Mouse (Mus musculus) hindbrain, postnatal 0 days (tissue): ENCODE results near the gene Pde4b. TPM values are rescaled to one million over a fixed set of nuclear protein-coding genes. Genes with fewer than 3 reads are reported as not detected.

Experiments
- ATAC-seq: fragments of 200-750 bp; cut with Nextera tagmentation; 2 replicates; pipeline ENCODE4 v1.8.0; 2017; ENCODE audit warnings: mild to moderate bottlenecking, moderate TSS enrichment, moderate library complexity
- DNase-seq: peaks from one replicate; pipeline ENCODE4 v3.0.0-alpha.2; 2015; ENCODE audit warnings: low spot score
- H3K27ac ChIP-seq: fragments of 300-500 bp; sonication (generic); 2 replicates; pipeline ENCODE4 v1.5.1; 2014; ENCODE audit warnings: mild to moderate bottlenecking
- H3K27me3 ChIP-seq: fragments of 300-500 bp; sonication (generic); 2 replicates; pipeline ENCODE4 v1.6.1; 2014; ENCODE audit warnings: low read length, mixed read lengths; ENCODE audit not compliant: insufficient read depth
- H3K36me3 ChIP-seq: fragments of 300-500 bp; sonication (generic); 2 replicates; pipeline ENCODE4 v1.6.1; 2014; ENCODE audit warnings: low read length, mixed read lengths; ENCODE audit not compliant: insufficient read depth
- H3K4me1 ChIP-seq: fragments of 300-500 bp; sonication (generic); 2 replicates; pipeline ENCODE4 v1.6.1; 2014; ENCODE audit warnings: antibody characterized with exemption, low read length, mixed read lengths; ENCODE audit not compliant: insufficient read depth
- H3K4me2 ChIP-seq: fragments of 300-500 bp; sonication (generic); 2 replicates; pipeline ENCODE4 v1.6.1; 2014; ENCODE audit warnings: low read depth, mild to moderate bottlenecking, low read length, moderate library complexity, mixed read lengths
- H3K4me3 ChIP-seq: fragments of 300-500 bp; sonication (generic); 2 replicates; pipeline ENCODE4 v1.5.1; 2014; ENCODE audit warnings: low read length
- H3K9ac ChIP-seq: fragments of 300-500 bp; sonication (generic); replicated peaks from 2 replicates; pipeline ENCODE4 v1.6.1; 2014; ENCODE audit warnings: mild to moderate bottlenecking, low read length, moderate library complexity, mixed read lengths
- H3K9me3 ChIP-seq: fragments of 300-500 bp; sonication (generic); 2 replicates; pipeline ENCODE4 v1.6.1; 2016; ENCODE audit warnings: low read length, mixed read lengths
- CTCF ChIP-seq: IDR thresholded peaks from 2 replicates; pipeline ENCODE4 v1.5.1; 2016; ENCODE audit warnings: antibody characterized with exemption, control low read depth, low read depth
- WGBS: fragments of 180-500 bp; shearing (Covaris S2); extraction: QIAGEN DNeasy Blood & Tissue Kit; methylation state at CpG from one replicate; pipeline ENCODE4 v1.1.7; 2014; 5-methylcytosine and 5-hydroxymethylcytosine counted together
- polyA plus RNA-seq: library from polyadenylated mRNA; unstranded; fragments of >200 nt; fragmentation: Nextera tagmentation; extraction: Ambion mirVana; gene quantifications from 2 replicates; pipeline ENCODE4 v1.2.1, GENCODE M21; 2015
- total RNA-seq: library from RNA; depleted of rRNA; stranded (reverse); fragments of >200 nt; gene quantifications from 2 replicates; pipeline ENCODE4 v1.2.3, GENCODE M21; 2014

The Pde4b gene
- total and polyA plus RNA-seq, 2 experiments from 2014 or later, result 46.8 to 62.5 TPM

DNA sequence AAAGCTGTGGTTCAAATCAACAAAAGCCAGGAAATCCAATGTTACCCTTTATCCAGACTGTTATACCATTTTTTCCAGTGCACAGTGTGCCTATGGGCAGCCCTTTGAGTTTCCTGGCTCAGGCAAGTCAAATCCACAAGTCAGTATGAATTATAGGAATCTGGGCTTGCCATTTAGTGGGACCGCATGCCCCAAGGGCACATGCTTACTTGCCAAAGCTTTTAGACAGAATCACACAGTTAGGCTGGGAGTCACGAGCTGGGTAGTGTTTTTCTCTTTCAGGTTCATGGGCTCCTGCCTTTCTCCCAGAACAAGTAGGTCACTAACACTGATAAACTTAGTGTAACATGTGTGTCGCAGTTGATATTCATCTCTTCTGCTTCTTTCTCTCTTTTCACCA, 409.9 kb downstream of the Pde4b start:
- Histone ChIP-seq H3K4me2 (no peak overlapping the region), H3K4me3 (no peak overlapping the region), H3K36me3 (no peaks in the 10 kb centered on the region), H3K27ac (no peak overlapping the region), H3K9ac (no peak overlapping the region), H3K9me3 (no peaks in the 10 kb centered on the region), H3K27me3 (no peaks in the 10 kb centered on the region), H3K4me1 (no peaks in the 10 kb centered on the region)
- DNase-seq, result no peak
- no peak for ATAC-seq
- no peak for TF ChIP-seq CTCF
- 82% methylated on average over 3 of the region's 3 CpGs for WGBS

- no peak overlapping the region for H3K9ac ChIP-seq
Measured at GRCm38 (mm10) chr4:102498169-102498919, 411.0 kb downstream of the Pde4b start.

GRCm38 (mm10) chr4:102498920-102499316, 411.6 kb downstream of the Pde4b start:
- Histone ChIP-seq H3K36me3 (no peaks in the 10 kb centered on the region), H3K4me2 (no peak overlapping the region), H3K27ac (no peak overlapping the region), H3K27me3 (no peaks in the 10 kb centered on the region), H3K9ac (no peak overlapping the region), H3K9me3 (no peaks in the 10 kb centered on the region), H3K4me1 (no peaks in the 10 kb centered on the region), H3K4me3 (no peak overlapping the region)
- no peak for TF ChIP-seq CTCF
- 90% methylated on average over 1 of the region's 1 CpGs for WGBS
- ATAC-seq, result no peak
- no peak for DNase-seq

More at GRCm38 (mm10) chr4:102498169-102498919, 411.0 kb downstream of the Pde4b start:
- H3K4me2 ChIP-seq, result no peak overlapping the region
- ATAC-seq (no peak), DNase-seq (no peak)
- no peak overlapping the region for H3K27ac ChIP-seq
- WGBS, result 85% methylated on average over 4 of the region's 4 CpGs
- no peaks in the 10 kb centered on the region for H3K9me3 ChIP-seq
- H3K36me3 ChIP-seq, result no peaks in the 10 kb centered on the region
- no peak overlapping the region for H3K4me3 ChIP-seq
- TF ChIP-seq CTCF, result no peak
- H3K4me1 ChIP-seq, result no peaks in the 10 kb centered on the region
- no peaks in the 10 kb centered on the region for H3K27me3 ChIP-seq

DNA sequence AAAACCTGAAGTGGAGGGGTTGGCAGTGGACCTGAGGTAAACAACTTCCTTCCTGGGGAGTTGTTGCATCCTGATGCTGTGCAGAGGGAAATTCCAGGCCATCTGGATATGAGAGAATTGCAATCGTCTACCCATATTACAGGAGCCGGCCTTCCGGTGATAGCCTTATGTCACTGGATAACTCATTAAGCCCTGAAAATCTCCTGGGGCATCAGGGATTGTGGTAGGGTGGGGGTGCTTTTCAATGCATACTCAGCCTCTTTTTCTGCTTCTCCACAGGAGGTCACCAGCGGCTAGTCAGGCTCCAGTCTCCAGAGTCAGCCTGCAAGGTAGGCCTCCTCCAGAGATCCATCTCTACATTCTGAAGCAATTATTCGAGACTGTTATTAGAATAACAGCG, 418.4 kb downstream of the Pde4b start:
- ATAC-seq, result no peak
- H3K9ac ChIP-seq, result no peak overlapping the region
- no peak for DNase-seq
- H3K27me3 ChIP-seq, result no peaks in the 10 kb centered on the region
- no peak for TF ChIP-seq CTCF
- H3K9me3 ChIP-seq, result no peaks in the 10 kb centered on the region
- H3K27ac ChIP-seq, result no peak overlapping the region
- H3K36me3 ChIP-seq, result no peaks in the 10 kb centered on the region
- 33% methylated on average over 6 of the region's 6 CpGs for WGBS
- H3K4me1 ChIP-seq, result no peaks in the 10 kb centered on the region
- no peak overlapping the region for H3K4me2 ChIP-seq
- H3K4me3 ChIP-seq, result no peak overlapping the region

- ATAC-seq (no peak), DNase-seq (no peak)
- 82% methylated on average over 15 of the region's 15 CpGs for WGBS
- no peak for TF ChIP-seq CTCF
- H3K9ac ChIP-seq, result no peak overlapping the region
- H3K27me3 ChIP-seq, result no peaks in the 10 kb centered on the region
- no peaks in the 10 kb centered on the region for H3K9me3 ChIP-seq
- no peak overlapping the region for H3K27ac ChIP-seq
- H3K36me3 ChIP-seq, result no peaks in the 10 kb centered on the region
- H3K4me3 ChIP-seq, result no peak overlapping the region
- H3K4me1 ChIP-seq, result peaks cover 6% of the 10 kb centered on the region; the same call in 1 of the 2 replicates
- H3K4me2 ChIP-seq, result no peak overlapping the region
Measured at GRCm38 (mm10) chr4:102506376-102507280, 419.3 kb downstream of the Pde4b start.

DNA sequence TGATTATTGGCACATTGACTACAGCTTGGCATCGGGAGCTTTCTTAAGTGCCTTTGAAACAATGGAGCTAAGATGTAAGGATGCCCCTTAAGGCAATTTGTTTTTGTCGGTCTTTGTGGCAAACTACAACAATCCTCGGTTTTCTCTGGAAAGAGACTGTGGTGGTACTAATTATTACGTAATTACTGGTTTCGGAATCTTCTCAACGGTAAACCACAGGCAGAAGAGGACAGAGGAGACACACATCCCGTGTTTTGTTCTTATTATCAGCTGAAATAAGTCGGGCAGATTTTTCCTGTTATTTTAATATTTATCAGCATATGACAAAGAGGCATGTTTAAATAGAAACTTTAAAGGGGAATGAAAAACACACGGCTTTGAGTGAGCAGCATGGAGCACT, 420.0 kb downstream of the Pde4b start:
- WGBS, result 85% methylated on average over 9 of the region's 9 CpGs

More for the DNA sequence above, 420.0 kb downstream of the Pde4b start:
- no peak for ATAC-seq
- no peak overlapping the region for H3K4me2 ChIP-seq
- TF ChIP-seq CTCF, result no peak
- H3K4me1 ChIP-seq, result peaks cover 13% of the 10 kb centered on the region; the same call in 1 of the 2 replicates
- no peak overlapping the region for H3K4me3 ChIP-seq
- no peak for DNase-seq
- H3K27ac ChIP-seq, result no peak overlapping the region
- no peaks in the 10 kb centered on the region for H3K27me3 ChIP-seq
- no peak overlapping the region for H3K9ac ChIP-seq
- no peaks in the 10 kb centered on the region for H3K36me3 ChIP-seq
- H3K9me3 ChIP-seq, result no peaks in the 10 kb centered on the region
